ENCODE assay signal across 7 mouse cellular contexts in the genomic region with DNA sequence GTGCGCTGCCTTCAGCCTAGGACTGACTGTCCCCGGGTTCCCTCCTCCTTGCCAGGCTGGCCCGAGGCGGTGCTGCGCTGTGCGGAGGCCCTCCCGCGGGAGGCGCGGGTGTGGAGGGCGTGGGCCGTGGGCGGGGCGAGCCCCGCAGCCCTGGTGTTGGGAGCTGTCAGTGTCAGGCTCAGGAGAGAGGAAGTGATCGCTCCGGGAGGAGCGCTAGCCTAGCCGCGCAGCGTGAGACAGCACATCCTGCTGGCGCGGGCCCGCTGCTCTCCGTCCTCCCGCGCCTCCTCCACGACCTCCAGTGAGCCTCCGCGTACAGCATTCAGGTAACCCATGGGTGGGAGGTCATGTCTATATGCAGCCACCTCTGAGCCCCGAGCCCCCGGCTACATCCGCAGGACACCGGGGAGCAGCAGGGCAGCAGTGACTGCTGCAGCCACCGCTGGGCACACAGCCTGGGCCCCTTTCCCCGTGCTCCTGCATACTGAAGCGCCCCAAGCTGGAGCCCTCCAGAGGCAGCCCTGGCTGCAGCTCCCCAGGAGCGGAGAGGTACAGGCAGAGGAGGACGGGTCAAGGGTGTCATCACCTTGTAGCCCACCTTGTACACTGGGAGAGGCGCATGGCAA. TPM values are rescaled to one million over a fixed set of nuclear protein-coding genes. Genes with fewer than 3 reads are reported as not detected.
A peak's percentile ranks its signal among the peaks of the same experiment; 100 is the strongest.
DNase-seq lines count a peak whose midpoint lies in the region; ATAC-seq lines count a peak whose summit lies in the region.

A gene (plus strand): TSS at position 29 of the 626 bp plus-strand sequence.

- peak; percentile 48 to 49 for DNase-seq in adrenal gland, postnatal 36 days
- peak; percentile 72 for DNase-seq in embryo, embryonic 10 days (ENCODE audit: low spot score)
- peak; percentile 28 for DNase-seq in gastrocnemius, postnatal 25 days
- DNase-seq in intestine, embryonic 14.5 days (ENCODE audit: low spot score), result peak; percentile 67
- DNase-seq in left cerebral cortex, postnatal 36 days (ENCODE audit: low spot score in 2 of 2), result peak; percentile 78 to 84

- H3K9ac ChIP-seq in intestine, embryonic 14.5 days (ENCODE audit: low read length), result peak within 1 kb of the TSS; percentile 3; the same call in 1 of the 2 replicates
- H3K9ac ChIP-seq in midbrain, embryonic 12.5 days (replicated peaks), result peak within 1 kb of the TSS; percentile 45
- 0 out of 2 replicates have a peak within 1 kb of the TSS, but pooled peaks have one; percentile 18 for H3K9ac ChIP-seq in stomach, embryonic 14.5 days (replicated peaks; ENCODE audit: low read depth, low read length)

- H3K4me3 ChIP-seq in intestine, embryonic 14.5 days (ENCODE audit: low read depth, low read length), result peak within 1 kb of the TSS; percentile 36
- peak within 1 kb of the TSS; percentile 56 for H3K4me3 ChIP-seq in midbrain, embryonic 12.5 days
- H3K4me3 ChIP-seq in stomach, embryonic 14.5 days (ENCODE audit: low read depth, low read length), result peak within 1 kb of the TSS; percentile 41

- peaks cover 7% of the 10 kb centered on the region; the same call in 1 of the 2 replicates for H3K27me3 ChIP-seq in intestine, embryonic 14.5 days (replicated peaks; ENCODE audit: control insufficient read depth, insufficient read depth, low read length)
- peaks cover 16% of the 10 kb centered on the region for H3K27me3 ChIP-seq in midbrain, embryonic 12.5 days
- H3K27me3 ChIP-seq in stomach, embryonic 14.5 days (ENCODE audit: control insufficient read depth, insufficient read depth, low read length), result 0 out of 2 replicates have a peak, but pooled peaks cover 2% of the 10 kb centered on the region

- H3K36me3 ChIP-seq in intestine, embryonic 14.5 days (ENCODE audit: control insufficient read depth, insufficient read depth, low read length), result no peaks in the 10 kb centered on the region
- no peaks in the 10 kb centered on the region for H3K36me3 ChIP-seq in midbrain, embryonic 12.5 days
- no peaks in the 10 kb centered on the region for H3K36me3 ChIP-seq in stomach, embryonic 14.5 days (ENCODE audit: control insufficient read depth, insufficient read depth, low read length)

- 2% methylated on average over 39 of the region's 40 CpGs for WGBS in intestine, embryonic 14.5 days
- WGBS in midbrain, embryonic 12.5 days, result 1% methylated on average over 39 of the region's 40 CpGs
- 1% methylated on average over 40 of the region's 40 CpGs for WGBS in stomach, embryonic 14.5 days

- no peaks in the 10 kb centered on the region for H3K9me3 ChIP-seq in intestine, embryonic 14.5 days (ENCODE audit: control insufficient read depth, low read length)
- no peaks in the 10 kb centered on the region for H3K9me3 ChIP-seq in midbrain, embryonic 12.5 days
- no peaks in the 10 kb centered on the region for H3K9me3 ChIP-seq in stomach, embryonic 14.5 days (ENCODE audit: control insufficient read depth, low read depth, low read length)

- H3K4me2 ChIP-seq in intestine, embryonic 14.5 days (ENCODE audit: low read length), result peak within 1 kb of the TSS; percentile 77
- H3K4me2 ChIP-seq in midbrain, embryonic 12.5 days (replicated peaks), result peak within 1 kb of the TSS; percentile 90
- H3K4me2 ChIP-seq in stomach, embryonic 14.5 days (replicated peaks; ENCODE audit: low read depth, low read length), result peak within 1 kb of the TSS; percentile 82

- no peaks in the 10 kb centered on the region for H3K4me1 ChIP-seq in intestine, embryonic 14.5 days (replicated peaks; ENCODE audit: control insufficient read depth, insufficient read depth, low read length)
- peaks cover 10% of the 10 kb centered on the region for H3K4me1 ChIP-seq in midbrain, embryonic 12.5 days
- 0 out of 2 replicates have a peak, but pooled peaks cover 4% of the 10 kb centered on the region for H3K4me1 ChIP-seq in stomach, embryonic 14.5 days (ENCODE audit: control insufficient read depth, insufficient read depth, low read length)

- no peak within 1 kb of the TSS for H3K27ac ChIP-seq in intestine, embryonic 14.5 days (ENCODE audit: low read depth)
- H3K27ac ChIP-seq in midbrain, embryonic 12.5 days (replicated peaks), result no peak within 1 kb of the TSS
- no peak within 1 kb of the TSS for H3K27ac ChIP-seq in stomach, embryonic 14.5 days (ENCODE audit: low read length)

- intact Hi-C loops in left cerebral cortex, postnatal 36 days (cut with DNase I), result loop anchor here (1.0 to 5.0 kb wide), 3 partner anchors 42 to 80 kb away; no protein-coding TSS in a partner anchor

- peak; percentile 85; the same call in 1 of the 2 replicates for ATAC-seq in intestine, embryonic 14.5 days (replicated peaks; ENCODE audit: low FRiP score, low TSS enrichment, low read depth)
- peak; percentile 92 for ATAC-seq in midbrain, embryonic 12.5 days (ENCODE audit: low FRiP score, low read depth)
- ATAC-seq in stomach, embryonic 14.5 days (ENCODE audit: insufficient number of reproducible peaks, insufficient read depth, low FRiP score, low read depth), result peak; percentile 86

RNA-seq across cellular contexts. Expression of the gene that starts here (rescaled TPM):
- 1 to 10 TPM; 1.1 to 1.8 TPM for total RNA-seq in adrenal gland, postnatal 36 days (2021)
- total RNA-seq in gastrocnemius, postnatal 25 days (2021), result under 1 TPM; 0.10 to 0.13 TPM
- polyA plus RNA-seq in intestine, embryonic 14.5 days (2014; fragmentation: Nextera tagmentation; extraction: Ambion mirVana), result 0.61 and 0.65 TPM in 2 replicates
- total RNA-seq in left cerebral cortex, postnatal 36 days (2021), result 100 to 1,000 TPM; 127 to 147 TPM
- polyA plus RNA-seq in midbrain, embryonic 12.5 days (2016; fragmentation: Nextera tagmentation; extraction: Ambion mirVana), result 2.9 and 3.4 TPM in 2 replicates
- polyA plus RNA-seq in stomach, embryonic 14.5 days (2014; fragmentation: Nextera tagmentation; extraction: Ambion mirVana), result 1.2 and 1.9 TPM in 2 replicates

Comparison
In these comparisons a context has a peak if more than half of its experiments do, and no peak if none do; other contexts are left out.
1. RNA of the gene that starts here (total RNA-seq): 127 to 147 TPM in left cerebral cortex, postnatal 36 days; 1.1 to 1.8 TPM in adrenal gland, postnatal 36 days and 0.10 to 0.13 TPM in gastrocnemius, postnatal 25 days; every median in the first group is over 10 times any median in the second.
2. Peak in DNase-seq in gastrocnemius, postnatal 25 days; RNA of the gene not detected or under 1 TPM.
3. Peak in DNase-seq, ATAC-seq, H3K4me3 ChIP-seq, H3K9ac ChIP-seq and H3K4me2 ChIP-seq in intestine, embryonic 14.5 days; RNA of the gene not detected or under 1 TPM.
4. DNase-seq: peak in every context shown above with its lines; median percentile 81 in left cerebral cortex, postnatal 36 days; 72 in embryo, embryonic 10 days; 67 in intestine, embryonic 14.5 days; 48 in adrenal gland, postnatal 36 days; 28 in gastrocnemius, postnatal 25 days.
5. Peak in every context shown above with its lines, with median percentiles within 50 percentile points of each other: ATAC-seq, H3K4me2 ChIP-seq, H3K4me3 ChIP-seq and H3K9ac ChIP-seq.